Mouse (Mus musculus) embryo, embryonic 9.5 days (tissue): ENCODE measurements around the gene Wdr27.
A peak's percentile ranks its signal among the peaks of the same experiment; 100 is the strongest.
"Not testable (repeated sequence)": the region's sequence is repeated elsewhere in the genome, so short reads cannot be mapped to it uniquely, and the experiment has no call there.

Source experiments
- DNase-seq: peaks from one replicate; pipeline ENCODE4 v3.0.0-alpha.2; 2017; ENCODE audit errors: extremely low spot score

The Wdr27 gene

GRCm38 (mm10) chr17:14930697-14931096, 12.3 kb downstream of the Wdr27 start:
- no peak for DNase-seq

- no peak for DNase-seq
Measured at GRCm38 (mm10) chr17:14928631-14929030, 14.3 kb downstream of the Wdr27 start.

DNA sequence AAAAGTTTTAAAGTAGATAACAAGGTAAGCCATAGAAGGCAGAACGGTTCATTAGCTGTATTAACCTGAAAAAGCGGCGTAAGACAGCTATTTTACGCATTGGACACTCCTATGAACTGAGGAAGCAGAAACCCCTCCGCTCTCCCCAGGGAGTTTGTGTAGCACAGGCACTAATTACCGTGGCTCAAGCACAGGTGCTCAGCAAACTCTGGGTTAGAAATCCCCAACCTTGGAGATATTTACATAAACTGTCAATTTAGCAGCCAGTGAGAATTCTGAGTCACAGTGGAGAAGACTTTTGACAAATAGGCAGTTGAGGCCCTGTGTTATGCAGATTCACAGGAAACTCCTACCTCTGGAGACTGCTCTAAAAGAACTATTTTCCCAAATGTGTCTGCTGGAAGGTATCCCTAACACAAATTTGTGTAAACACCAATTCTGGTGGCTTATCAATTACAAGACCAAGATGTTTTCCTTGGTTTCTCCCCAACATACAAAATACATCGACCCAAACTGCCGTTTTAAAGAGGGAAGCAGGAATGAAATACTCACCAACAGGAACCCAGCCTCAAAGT, 15.2 kb downstream of the Wdr27 start:
- no peak for DNase-seq

DNA sequence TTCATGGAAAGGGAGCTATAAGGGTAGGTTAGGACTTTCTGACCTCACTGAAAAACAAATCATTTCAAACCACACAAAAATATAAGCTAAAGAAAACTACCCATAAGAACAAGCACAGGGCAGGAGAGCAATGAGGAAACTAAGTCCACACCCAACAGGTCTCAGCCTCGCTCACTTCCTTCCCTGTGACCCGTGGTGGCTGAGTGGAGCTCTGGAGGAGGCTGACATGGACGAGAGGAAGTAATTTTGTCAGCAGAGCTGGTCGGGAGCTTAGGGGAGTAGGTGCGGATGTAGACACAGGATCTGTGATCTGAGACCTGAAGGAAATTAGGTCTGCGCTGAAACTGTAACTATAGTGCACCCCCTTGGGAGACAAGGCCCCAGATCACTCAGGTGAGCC, 21.4 kb downstream of the Wdr27 start:
- no peak for DNase-seq

DNA sequence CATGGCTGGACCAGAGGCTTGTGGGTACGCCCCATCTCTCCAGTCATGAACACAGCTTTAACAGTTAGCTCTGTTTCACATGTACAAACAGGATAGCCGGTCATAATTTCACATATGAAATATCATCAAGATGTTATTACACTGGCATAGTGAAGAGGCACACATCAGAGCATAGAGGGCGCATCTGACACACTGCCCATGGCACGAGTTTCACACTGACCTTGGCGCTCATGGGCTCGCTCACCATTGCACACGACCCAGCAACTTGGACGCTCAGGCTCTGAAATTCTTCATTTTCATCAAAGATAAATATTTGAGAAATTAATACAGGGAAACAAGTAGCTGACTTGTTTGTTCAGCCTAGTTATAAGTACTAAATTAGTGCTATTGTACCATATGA, 25.1 kb downstream of the Wdr27 start:
- DNase-seq = no peak

DNA sequence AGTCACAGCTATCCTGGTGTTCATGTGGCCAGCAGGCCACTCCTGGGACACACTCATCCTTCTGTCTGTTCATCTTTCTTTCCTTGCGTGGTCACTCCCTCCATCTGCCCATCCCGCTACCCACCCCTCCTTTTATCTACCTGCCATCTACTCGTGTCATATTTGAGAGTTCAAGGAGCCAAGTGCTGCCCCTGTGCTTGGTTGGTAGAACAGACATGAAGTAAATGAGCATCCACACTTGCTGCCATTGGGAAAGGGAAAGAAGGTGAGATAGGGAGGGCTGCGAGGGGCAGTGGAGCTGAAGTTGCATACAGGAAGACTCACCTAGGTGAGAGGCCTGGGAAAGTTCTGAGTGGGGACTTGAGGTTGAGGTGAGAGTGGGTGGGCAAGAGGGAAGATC, 28.6 kb downstream of the Wdr27 start:
- DNase-seq = no peak

GRCm38 (mm10) chr17:14912981-14913380, 30.0 kb downstream of the Wdr27 start:
- no peak for DNase-seq

DNA sequence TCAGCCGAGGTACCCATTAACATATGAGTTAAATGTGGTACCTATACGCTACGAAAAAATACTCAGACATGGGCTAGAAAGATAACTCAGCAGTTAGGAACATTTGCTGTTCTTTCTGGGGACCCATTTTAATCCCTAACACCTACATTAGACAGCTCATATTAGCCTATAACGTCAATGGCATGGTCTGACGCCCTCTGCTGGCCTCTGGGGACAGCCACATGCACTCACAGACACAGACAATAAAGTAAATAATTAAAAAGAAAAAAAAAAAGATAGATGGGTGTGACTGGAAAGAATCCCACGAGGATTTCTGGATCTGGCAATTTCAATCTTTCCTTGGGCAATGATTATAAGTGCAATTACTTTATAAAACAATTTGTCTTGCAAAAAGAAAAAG, 30.5 kb downstream of the Wdr27 start:
- no peak for DNase-seq

DNA sequence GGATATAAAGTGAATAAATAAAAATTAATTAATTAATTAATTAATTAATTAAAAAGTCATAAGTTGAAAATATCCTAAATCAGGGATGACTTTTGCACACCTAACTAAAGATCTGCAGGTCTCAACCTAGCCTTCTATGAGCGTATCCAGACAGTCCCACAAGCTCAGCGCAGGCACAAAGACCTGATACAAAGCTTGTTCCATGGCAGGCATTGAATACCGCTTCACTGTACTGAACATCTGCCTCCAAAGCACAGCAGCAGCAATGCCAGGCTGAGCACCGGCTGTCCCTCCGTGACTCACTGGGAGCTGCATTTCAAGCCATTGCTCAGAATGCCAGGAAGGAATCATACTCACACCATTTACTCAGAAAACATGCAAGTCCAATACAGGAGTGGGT, 32.2 kb downstream of the Wdr27 start:
- no peak for DNase-seq

DNA sequence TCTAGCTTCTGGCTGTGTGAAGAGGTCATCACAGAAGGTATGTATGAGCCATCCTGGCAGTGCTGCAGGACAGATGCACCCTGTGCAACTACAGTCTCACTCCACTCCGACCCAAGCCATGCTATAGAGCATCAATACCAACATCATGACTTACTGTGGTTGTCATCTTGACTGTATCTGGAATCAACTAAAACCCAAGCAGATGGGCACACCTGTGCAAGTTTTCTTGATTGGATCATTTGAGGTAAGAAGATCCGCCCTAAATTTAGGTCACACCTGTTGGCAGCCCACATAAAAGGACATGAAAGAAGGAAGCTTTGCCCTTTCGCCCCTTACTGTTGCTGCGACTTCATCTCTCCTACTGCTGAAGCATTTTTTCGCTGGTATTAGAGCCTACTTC, 33.6 kb downstream of the Wdr27 start:
- DNase-seq = no peak

GRCm38 (mm10) chr17:14907136-14907535, 35.8 kb downstream of the Wdr27 start:
- no peak for DNase-seq

GRCm38 (mm10) chr17:14906611-14907010, 36.3 kb downstream of the Wdr27 start:
- no peak for DNase-seq

- peak; percentile 69 for DNase-seq
Measured at GRCm38 (mm10) chr17:14904637-14905265, 38.2 kb downstream of the Wdr27 start.

DNA sequence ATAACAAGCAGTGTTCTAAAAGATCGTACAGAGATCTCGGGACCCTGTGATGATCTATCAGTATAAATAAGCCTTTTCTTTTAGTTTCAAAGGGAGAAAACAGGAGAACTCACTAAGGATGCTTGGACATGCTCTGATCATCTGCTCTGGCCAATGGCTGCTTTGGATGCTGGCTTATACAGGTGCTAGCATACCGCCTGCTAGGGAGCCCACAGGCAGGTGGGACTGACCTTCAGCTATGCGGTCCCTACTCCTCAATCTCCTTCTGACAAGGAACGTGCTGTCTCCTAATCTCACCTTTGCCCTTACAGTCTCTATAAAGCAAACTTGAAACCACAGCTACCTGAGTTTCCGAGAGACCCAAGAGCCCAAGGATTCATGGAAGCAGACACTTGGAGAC, 38.8 kb downstream of the Wdr27 start:
- DNase-seq = no peak

DNA sequence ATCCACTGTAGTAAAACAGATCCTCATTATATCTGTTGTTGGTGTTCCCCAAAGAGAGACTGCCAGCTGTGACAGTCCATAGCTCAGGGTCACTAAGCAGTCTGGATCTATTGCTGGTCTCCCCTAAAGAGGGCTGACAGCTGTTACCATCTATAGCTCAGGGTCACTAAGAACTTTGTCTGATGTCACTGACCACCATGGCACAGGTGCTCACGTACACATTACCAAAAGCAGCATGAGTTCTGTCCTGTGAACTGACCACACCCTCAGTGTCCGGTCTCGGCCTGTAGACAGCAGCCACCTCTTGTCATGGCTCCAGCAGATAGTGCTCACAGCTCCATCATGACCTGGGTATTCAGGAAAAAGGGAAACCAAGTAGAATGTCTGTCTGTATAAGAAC, 39.7 kb downstream of the Wdr27 start:
- DNase-seq = no peak

GRCm38 (mm10) chr17:14898972-14899371, 44.0 kb downstream of the Wdr27 start:
- DNase-seq = no peak

GRCm38 (mm10) chr17:14895058-14895457, 47.9 kb downstream of the Wdr27 start:
- DNase-seq = not testable (repeated sequence)

DNA sequence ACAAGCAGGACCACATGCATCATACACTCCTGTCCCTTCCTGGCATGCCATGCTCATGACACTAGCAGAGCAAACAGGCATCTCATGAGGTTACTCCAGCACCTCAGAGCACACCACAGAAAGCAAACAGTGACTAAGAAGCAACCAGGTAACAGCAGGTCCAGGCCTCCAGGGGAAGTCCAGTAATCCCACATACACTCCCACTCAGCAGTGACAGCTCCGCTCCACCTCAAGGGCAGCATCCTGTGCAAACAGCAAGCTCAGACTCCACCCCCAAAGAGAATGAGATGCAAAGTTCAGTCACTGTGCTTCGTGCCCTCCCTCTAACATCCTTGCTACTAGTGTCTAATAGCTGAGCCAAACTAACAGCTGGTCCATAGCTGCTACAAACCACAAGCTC, 56.0 kb downstream of the Wdr27 start:
- no peak for DNase-seq

DNA sequence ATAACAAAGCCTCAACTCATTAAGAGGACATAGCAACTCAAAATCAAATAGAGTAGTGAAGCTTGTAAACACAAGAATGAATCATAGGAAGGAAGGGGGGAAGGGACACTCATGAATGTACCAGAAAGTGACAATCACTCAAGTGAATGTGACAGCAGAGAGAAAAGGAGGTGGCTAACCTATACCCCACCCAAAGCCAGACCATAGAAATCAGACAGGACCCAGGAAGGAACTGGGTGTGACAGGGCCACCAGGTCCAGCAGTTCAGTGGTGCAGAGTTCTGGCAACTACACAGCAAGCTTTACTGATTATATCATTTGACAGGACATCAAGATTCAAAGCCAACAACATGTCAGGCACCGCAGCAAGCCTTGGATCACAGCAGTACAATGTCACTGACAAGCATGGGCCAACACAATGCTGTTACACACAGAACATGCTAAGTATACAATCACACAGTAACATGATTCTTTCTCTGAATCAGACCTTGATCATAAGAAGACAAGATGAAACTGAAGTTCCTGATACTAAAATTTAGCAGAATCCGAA, 68.2 kb downstream of the Wdr27 start:
- DNase-seq = no peak

DNA sequence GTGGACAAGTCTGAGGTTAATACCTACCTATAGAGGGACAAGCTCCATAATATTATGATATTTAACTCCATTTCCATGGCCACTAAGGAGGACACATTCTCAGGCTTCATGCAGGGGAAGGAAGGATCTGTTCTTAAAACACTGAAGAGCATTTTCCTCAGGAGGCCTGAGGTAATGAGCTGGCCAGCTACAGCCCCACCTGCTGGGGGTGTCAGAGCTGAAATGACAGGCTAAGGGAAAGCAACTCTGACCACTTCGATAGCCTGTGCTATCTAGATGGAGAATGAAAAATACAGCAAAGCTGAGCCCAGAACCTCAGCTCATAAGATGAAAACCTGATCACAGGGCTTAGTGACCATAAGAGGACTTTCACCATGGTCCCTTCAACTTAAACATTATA, 82.7 kb downstream of the Wdr27 start:
- no peak for DNase-seq

DNA sequence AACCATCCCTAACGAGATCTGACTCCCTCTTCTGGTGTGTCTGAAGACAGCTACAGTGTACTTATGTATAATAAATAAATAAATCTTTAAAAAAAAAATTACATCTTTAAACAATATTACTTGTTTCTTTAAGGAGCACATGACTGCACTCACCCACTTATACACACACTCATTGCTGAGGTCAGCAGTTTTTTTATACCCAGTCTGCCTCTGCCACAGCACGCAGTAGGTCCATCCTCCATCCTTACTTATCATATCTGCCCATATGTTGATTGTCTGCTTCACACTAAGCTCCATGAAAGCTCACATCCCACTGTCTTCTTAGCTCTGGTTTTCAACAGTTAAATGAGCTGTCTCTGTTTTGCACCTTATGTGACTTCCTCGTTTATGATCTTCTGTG, 95.2 kb downstream of the Wdr27 start:
- DNase-seq = no peak

GRCm38 (mm10) chr17:14846880-14847279, 96.1 kb downstream of the Wdr27 start:
- no peak for DNase-seq

DNA sequence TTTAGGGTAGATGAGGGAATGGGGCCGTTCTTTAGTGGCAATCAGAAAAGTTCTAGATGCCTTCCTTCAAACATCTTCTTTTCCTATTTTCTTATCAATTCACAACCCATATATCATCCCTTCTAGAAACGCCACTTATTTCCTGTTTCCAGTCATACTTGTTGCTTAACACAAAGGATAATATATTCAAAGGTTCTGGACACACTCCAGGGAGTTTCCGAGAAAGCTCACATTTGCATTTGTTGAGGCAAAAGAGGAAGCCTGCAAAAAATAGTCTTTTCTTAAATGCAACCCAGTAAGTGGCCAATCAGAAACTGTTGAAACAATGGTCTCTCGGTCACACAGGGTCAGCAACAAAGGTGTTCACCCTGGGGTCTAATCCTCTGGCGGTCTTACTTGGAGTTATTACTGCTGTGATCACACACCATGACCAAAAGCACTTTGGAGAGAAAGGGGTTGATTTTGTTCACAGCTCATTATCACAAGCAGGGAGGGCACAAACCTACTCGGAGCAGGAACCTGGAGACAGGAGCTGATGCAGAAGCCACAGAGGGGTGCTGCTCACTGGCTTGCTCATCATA, 116.2 kb downstream of the Wdr27 start:
- no peak for DNase-seq
